Mouse (Mus musculus) bone marrow, adult 2 months (tissue): ENCODE measurements at regions not wholly inside any gene's neighbourhood (a gene's known extent, or its start where the extent isn't known, plus 50 kb on each side); places are given as distances from the start of the nearest gene placed in this dataset.

Experiments
- CTCF ChIP-seq: fragments of 200-500 bp; IDR thresholded peaks from 2 replicates; pipeline ENCODE4 v1.5.1; 2011; ENCODE audit warnings: low read length, control low read depth; ENCODE audit not compliant: control insufficient read depth, insufficient read depth
- POLR2A ChIP-seq: fragments of 200-500 bp; IDR thresholded peaks from 2 replicates; pipeline ENCODE4 v1.6.1; 2011; ENCODE audit warnings: low read depth, mild to moderate bottlenecking, control low read depth, low read length, borderline replicate concordance; ENCODE audit not compliant: control insufficient read depth

GRCm38 (mm10) chr3:149305440-149305839 is 315.1 kb upstream of the Adgrl2 start:
- TF ChIP-seq POLR2A (no peak), CTCF (no peak)
